Mouse (Mus musculus) spleen, adult 2 months (tissue): ENCODE data around the gene Ldlrad1.

Experiments
- CTCF ChIP-seq: fragments of 200-500 bp; IDR thresholded peaks from 2 replicates; pipeline ENCODE4 v1.5.1; 2011; ENCODE audit warnings: mild to moderate bottlenecking, inconsistent platforms; ENCODE audit not compliant: insufficient read depth, insufficient read length, insufficient replicate concordance; ENCODE audit errors: extremely low read depth
- POLR2A ChIP-seq: fragments of 200-500 bp; IDR thresholded peaks from 2 replicates; pipeline ENCODE4 v1.6.1; 2011; ENCODE audit warnings: low read depth, low read length, inconsistent platforms

GRCm38 (mm10) chr4:107185703-107186102, 23.3 kb upstream of the Ldlrad1 start:
- no peak for TF ChIP-seq CTCF
- TF ChIP-seq POLR2A: no peak
